Mouse (Mus musculus) midbrain, embryonic 11.5 days (tissue): ENCODE data around the gene Stfa3. TPM values are rescaled to one million over a fixed set of nuclear protein-coding genes. Genes with fewer than 3 reads are reported as not detected.
"Not testable (repeated sequence)": the region's sequence is repeated elsewhere in the genome, so short reads cannot be mapped to it uniquely, and the experiment has no call there.

ENCODE experiments used
- ATAC-seq: fragments of 200-750 bp; cut with Nextera tagmentation; 2 replicates; pipeline ENCODE4 v1.8.0; 2017; ENCODE audit warnings: moderate TSS enrichment, moderate library complexity; ENCODE audit not compliant: low FRiP score
- DNase-seq: peaks from one replicate; pipeline ENCODE4 v3.0.0; 2015; ENCODE audit warnings: low spot score; ENCODE audit errors: missing footprints
- H3K27ac ChIP-seq: fragments of 300-500 bp; sonication (generic); 2 replicates; pipeline ENCODE4 v1.5.1; 2014; ENCODE audit warnings: low read depth, low read length
- H3K27me3 ChIP-seq: fragments of 300-500 bp; sonication (generic); 2 replicates; pipeline ENCODE4 v1.6.1; 2014; ENCODE audit warnings: mild to moderate bottlenecking, low read length, moderate library complexity, mixed read lengths; ENCODE audit not compliant: control insufficient read depth, insufficient read depth
- H3K36me3 ChIP-seq: fragments of 300-500 bp; sonication (generic); 2 replicates; pipeline ENCODE4 v1.6.1; 2014; ENCODE audit warnings: mild to moderate bottlenecking, low read length, moderate library complexity, mixed read lengths; ENCODE audit not compliant: control insufficient read depth, insufficient read depth
- H3K4me1 ChIP-seq: fragments of 300-500 bp; sonication (generic); 2 replicates; pipeline ENCODE4 v1.6.1; 2014; ENCODE audit warnings: low read length; ENCODE audit not compliant: control insufficient read depth, insufficient read depth
- H3K4me2 ChIP-seq: fragments of 300-500 bp; sonication (generic); 2 replicates; pipeline ENCODE4 v1.6.1; 2014; ENCODE audit warnings: mild to moderate bottlenecking, moderate library complexity
- H3K4me3 ChIP-seq: fragments of 300-500 bp; sonication (generic); 2 replicates; pipeline ENCODE4 v1.5.1; 2014; ENCODE audit warnings: low read depth, low read length
- H3K9ac ChIP-seq: fragments of 300-500 bp; sonication (generic); 2 replicates; pipeline ENCODE4 v1.6.1; 2014; ENCODE audit warnings: low read length
- H3K9me3 ChIP-seq: fragments of 300-500 bp; sonication (generic); 2 replicates; pipeline ENCODE4 v1.6.1; 2016; ENCODE audit warnings: low read length; ENCODE audit not compliant: control insufficient read depth
- WGBS: fragments of 180-500 bp; shearing (Covaris S2); extraction: QIAGEN DNeasy Blood & Tissue Kit; methylation state at CpG from one replicate; pipeline ENCODE4 v1.1.7; 2014; 5-methylcytosine and 5-hydroxymethylcytosine counted together
- polyA plus RNA-seq: library from polyadenylated mRNA; unstranded; fragments of >200 nt; fragmentation: Nextera tagmentation; extraction: Ambion mirVana; gene quantifications from 2 replicates; pipeline ENCODE4 v1.2.1, GENCODE M21; 2014

Stfa3 gene
- polyA plus RNA-seq, 1 experiment from 2014 or later: not detected

GRCm38 (mm10) chr16:36469367-36469766 lies 14.2 kb upstream of the Stfa3 start:
- WGBS: 89% methylated on average over 9 of the region's 9 CpGs

GRCm38 (mm10) chr16:36468862-36469261 lies 13.7 kb upstream of the Stfa3 start:
- no peak overlapping the region for H3K4me2 ChIP-seq
- no peak overlapping the region for H3K27ac ChIP-seq
- peak; percentile 82 for DNase-seq
- no peaks in the 10 kb centered on the region for H3K9me3 ChIP-seq
- H3K27me3 ChIP-seq: no peaks in the 10 kb centered on the region
- no peak overlapping the region for H3K9ac ChIP-seq
- no peaks in the 10 kb centered on the region for H3K36me3 ChIP-seq
- no peak for ATAC-seq
- H3K4me3 ChIP-seq: no peak overlapping the region
- WGBS: 67% methylated on average over 4 of the region's 4 CpGs
- no peaks in the 10 kb centered on the region for H3K4me1 ChIP-seq

More at GRCm38 (mm10) chr16:36469367-36469766, 14.2 kb upstream of the Stfa3 start:
- DNase-seq: peak; percentile 80
- Histone ChIP-seq H3K4me3 (no peak overlapping the region), H3K9ac (no peak overlapping the region), H3K4me2 (no peak overlapping the region), H3K27ac (no peak overlapping the region), H3K4me1 (no peaks in the 10 kb centered on the region), H3K36me3 (no peaks in the 10 kb centered on the region), H3K9me3 (no peaks in the 10 kb centered on the region), H3K27me3 (no peaks in the 10 kb centered on the region)
- ATAC-seq: no peak

GRCm38 (mm10) chr16:36467936-36468335 lies 12.7 kb upstream of the Stfa3 start:
- WGBS: 94% methylated on average over 2 of the region's 2 CpGs
- Histone ChIP-seq H3K27me3 (no peaks in the 10 kb centered on the region; the same call in 1 of the 2 replicates), H3K36me3 (no peaks in the 10 kb centered on the region), H3K4me1 (no peaks in the 10 kb centered on the region), H3K27ac (no peak overlapping the region), H3K9ac (no peak overlapping the region), H3K9me3 (no peaks in the 10 kb centered on the region), H3K4me3 (no peak overlapping the region), H3K4me2 (no peak overlapping the region)
- peak; percentile 17 for DNase-seq
- ATAC-seq: no peak

- no peak for ATAC-seq
- Histone ChIP-seq H3K27ac (no peak overlapping the region), H3K9me3 (no peaks in the 10 kb centered on the region), H3K36me3 (no peaks in the 10 kb centered on the region), H3K4me2 (no peak overlapping the region), H3K4me1 (peaks cover 5% of the 10 kb centered on the region), H3K4me3 (no peak overlapping the region), H3K27me3 (no peaks in the 10 kb centered on the region; the same call in 1 of the 2 replicates), H3K9ac (no peak overlapping the region)
- DNase-seq: no peak
- WGBS: 88% methylated on average over 3 of the region's 3 CpGs
Observed at GRCm38 (mm10) chr16:36465436-36465835, 10.2 kb upstream of the Stfa3 start.

- Histone ChIP-seq H3K27me3 (no peaks in the 10 kb centered on the region; the same call in 1 of the 2 replicates), H3K4me2 (no peak overlapping the region), H3K9me3 (no peaks in the 10 kb centered on the region), H3K36me3 (no peaks in the 10 kb centered on the region), H3K4me3 (no peak overlapping the region), H3K9ac (no peak overlapping the region), H3K4me1 (peaks cover 8% of the 10 kb centered on the region), H3K27ac (no peak overlapping the region)
- ATAC-seq (no peak), DNase-seq (no peak)
- WGBS: 87% methylated on average over 4 of the region's 4 CpGs
Observed at GRCm38 (mm10) chr16:36464076-36464475, 8.9 kb upstream of the Stfa3 start.

- Histone ChIP-seq H3K27ac (no peak overlapping the region), H3K27me3 (no peaks in the 10 kb centered on the region; the same call in 1 of the 2 replicates), H3K9me3 (no peaks in the 10 kb centered on the region), H3K4me1 (peaks cover 8% of the 10 kb centered on the region), H3K4me3 (no peak overlapping the region), H3K9ac (no peak overlapping the region), H3K36me3 (no peaks in the 10 kb centered on the region), H3K4me2 (no peak overlapping the region)
- DNase-seq (peak; percentile 91), ATAC-seq (peak; percentile 88)
- WGBS: 2% methylated on average over 2 of the region's 2 CpGs
Observed at GRCm38 (mm10) chr16:36460426-36460825, 5.2 kb upstream of the Stfa3 start.

- DNase-seq, ATAC-seq, H3K36me3 ChIP-seq, H3K9ac ChIP-seq, H3K27me3 ChIP-seq, H3K27ac ChIP-seq, H3K4me2 ChIP-seq, H3K4me3 ChIP-seq, H3K4me1 ChIP-seq, H3K9me3 ChIP-seq: not testable (repeated sequence)
- 81% methylated on average over 1 of the region's 1 CpGs for whole genome bisulfite sequencing
Observed at GRCm38 (mm10) chr16:36420979-36421378, 34.2 kb downstream of the Stfa3 start.

- Histone ChIP-seq H3K9ac (no peak within 1 kb of the TSS), H3K27me3 (no peaks in the 10 kb centered on the region), H3K27ac (no peak within 1 kb of the TSS), H3K4me3 (no peak within 1 kb of the TSS), H3K9me3 (no peaks in the 10 kb centered on the region), H3K36me3 (no peaks in the 10 kb centered on the region), H3K4me2 (no peak within 1 kb of the TSS), H3K4me1 (no peaks in the 10 kb centered on the region)
- ATAC-seq (no peak), DNase-seq (no peak)
Observed at GRCm38 (mm10) chr16:36408357-36408756, 46.8 kb downstream of the Stfa3 start, which contains the start of gene Stfa2. Gene Stfa2 (minus strand): TSS chr16:36408457.
